Mouse (Mus musculus) neural tube, embryonic 12.5 days (tissue): ENCODE data around the gene Tha1. TPM values are rescaled to one million over a fixed set of nuclear protein-coding genes. Genes with fewer than 3 reads are reported as not detected.
A peak's percentile ranks its signal among the peaks of the same experiment; 100 is the strongest.

Source experiments
- ATAC-seq: fragments of 200-750 bp; cut with Nextera tagmentation; 2 replicates; pipeline ENCODE4 v1.8.0; 2017; ENCODE audit warnings: low read depth, mild to moderate bottlenecking, moderate TSS enrichment, moderate library complexity; ENCODE audit not compliant: low FRiP score
- H3K27ac ChIP-seq: fragments of 300-500 bp; sonication (generic); 2 replicates; pipeline ENCODE4 v1.5.1; 2016
- H3K27me3 ChIP-seq: fragments of 300-500 bp; sonication (generic); replicated peaks from 2 replicates; pipeline ENCODE4 v1.6.1; 2016; ENCODE audit warnings: mild to moderate bottlenecking
- H3K36me3 ChIP-seq: fragments of 300-500 bp; sonication (generic); 2 replicates; pipeline ENCODE4 v1.6.1; 2016; ENCODE audit warnings: mild to moderate bottlenecking
- H3K4me1 ChIP-seq: fragments of 300-500 bp; sonication (generic); 2 replicates; pipeline ENCODE4 v1.6.1; 2016
- H3K4me2 ChIP-seq: fragments of 300-500 bp; sonication (generic); replicated peaks from 2 replicates; pipeline ENCODE4 v1.6.1; 2016; ENCODE audit warnings: mild to moderate bottlenecking
- H3K4me3 ChIP-seq: fragments of 300-500 bp; sonication (generic); 2 replicates; pipeline ENCODE4 v1.5.1; 2016
- H3K9ac ChIP-seq: fragments of 300-500 bp; sonication (generic); 2 replicates; pipeline ENCODE4 v1.6.1; 2016; ENCODE audit warnings: mild to moderate bottlenecking
- H3K9me3 ChIP-seq: fragments of 300-500 bp; sonication (generic); 2 replicates; pipeline ENCODE4 v1.6.1; 2016; ENCODE audit warnings: mild to moderate bottlenecking
- WGBS: fragments of 180-500 bp; shearing (Covaris S2); methylation state at CpG from one replicate; pipeline ENCODE4 v1.1.7; 2016; 5-methylcytosine and 5-hydroxymethylcytosine counted together
- polyA plus RNA-seq: library from polyadenylated mRNA; unstranded; fragments of >200 nt; fragmentation: Nextera tagmentation; extraction: Ambion mirVana; gene quantifications from 2 replicates; pipeline ENCODE4 v1.2.1, GENCODE M21; 2016

The Tha1 gene
- polyA plus RNA-seq, 1 experiment from 2014 or later, result 3.2 TPM

- WGBS, result 59% methylated on average over 3 of the region's 3 CpGs
- Histone ChIP-seq H3K9ac (no peak overlapping the region), H3K4me1 (peaks cover 42% of the 10 kb centered on the region)
Measured at GRCm38 (mm10) chr11:117827386-117827785, 45.9 kb downstream of the Tha1 start.

GRCm38 (mm10) chr11:117826916-117827315, 46.4 kb downstream of the Tha1 start:
- Histone ChIP-seq H3K36me3 (peaks cover 6% of the 10 kb centered on the region; the same call in 1 of the 2 replicates), H3K9me3 (no peaks in the 10 kb centered on the region), H3K27ac (no peak overlapping the region), H3K4me1 (peaks cover 37% of the 10 kb centered on the region), H3K4me3 (no peak overlapping the region), H3K4me2 (peak overlapping the region; percentile 78; the same call in 1 of the 2 replicates), H3K9ac (no peak overlapping the region), H3K27me3 (no peaks in the 10 kb centered on the region)
- no peak for ATAC-seq
- 67% methylated on average over 8 of the region's 8 CpGs for WGBS

More at GRCm38 (mm10) chr11:117827386-117827785, 45.9 kb downstream of the Tha1 start:
- Histone ChIP-seq H3K4me2 (no peak overlapping the region), H3K4me3 (no peak overlapping the region), H3K36me3 (peaks cover 5% of the 10 kb centered on the region; the same call in 1 of the 2 replicates), H3K27ac (no peak overlapping the region), H3K9me3 (no peaks in the 10 kb centered on the region), H3K27me3 (no peaks in the 10 kb centered on the region)
- ATAC-seq, result no peak

GRCm38 (mm10) chr11:117826164-117826563, 47.1 kb downstream of the Tha1 start:
- WGBS, result 9% methylated on average over 5 of the region's 5 CpGs
- Histone ChIP-seq H3K4me1 (peaks cover 36% of the 10 kb centered on the region), H3K9me3 (no peaks in the 10 kb centered on the region), H3K27me3 (no peaks in the 10 kb centered on the region), H3K4me2 (peak overlapping the region; percentile 78), H3K36me3 (peaks cover 13% of the 10 kb centered on the region), H3K4me3 (peak overlapping the region; percentile 45), H3K9ac (peak overlapping the region; percentile 56), H3K27ac (no peak overlapping the region)
- no peak; the same call in 1 of the 2 replicates for ATAC-seq

GRCm38 (mm10) chr11:117825333-117826101, 47.8 kb downstream of the Tha1 start, which contains the start of the genes Afmid and Tk1:
TSS of gene Afmid (plus strand) at chr11:117825924.
TSS of gene Tk1 (minus strand) at chr11:117826092.
- under 1% methylated on average over 34 of the region's 34 CpGs for WGBS
- Histone ChIP-seq H3K9ac (peak within 1 kb of the TSS; percentile 56), H3K27ac (no peak within 1 kb of the TSS), H3K4me2 (peak within 1 kb of the TSS; percentile 78), H3K4me1 (peaks cover 36% of the 10 kb centered on the region), H3K9me3 (no peaks in the 10 kb centered on the region), H3K4me3 (peak within 1 kb of the TSS; percentile 45), H3K27me3 (no peaks in the 10 kb centered on the region), H3K36me3 (peaks cover 15% of the 10 kb centered on the region)
- ATAC-seq, result peak; percentile 65

- peak overlapping the region; percentile 14; the same call in 1 of the 2 replicates for H3K9ac ChIP-seq
- no peak overlapping the region for H3K27ac ChIP-seq
- 0 out of 2 replicates have a peak overlapping the region, but pooled peaks have one; percentile 45 for H3K4me3 ChIP-seq
- 25% methylated on average over 23 of the region's 23 CpGs for WGBS
- H3K27me3 ChIP-seq, result no peaks in the 10 kb centered on the region
- H3K4me1 ChIP-seq, result peaks cover 40% of the 10 kb centered on the region
- peak; percentile 82 for ATAC-seq
- H3K9me3 ChIP-seq, result no peaks in the 10 kb centered on the region
- H3K4me2 ChIP-seq, result peak overlapping the region; percentile 78
- H3K36me3 ChIP-seq, result peaks cover 19% of the 10 kb centered on the region
Measured at GRCm38 (mm10) chr11:117824060-117824969, 49.0 kb downstream of the Tha1 start.

- Histone ChIP-seq H3K9ac (no peak overlapping the region), H3K27me3 (no peaks in the 10 kb centered on the region), H3K4me3 (no peak overlapping the region), H3K4me2 (no peak overlapping the region), H3K27ac (no peak overlapping the region), H3K36me3 (peaks cover 19% of the 10 kb centered on the region), H3K4me1 (peaks cover 45% of the 10 kb centered on the region), H3K9me3 (no peaks in the 10 kb centered on the region)
- ATAC-seq, result no peak
- WGBS, result 93% methylated on average over 6 of the region's 6 CpGs
Measured at GRCm38 (mm10) chr11:117823411-117823810, 49.9 kb downstream of the Tha1 start.

- no peak overlapping the region for H3K27ac ChIP-seq
- no peak overlapping the region for H3K4me2 ChIP-seq
- H3K9ac ChIP-seq, result no peak overlapping the region
- H3K4me3 ChIP-seq, result no peak overlapping the region
- no peak for ATAC-seq
- 90% methylated on average over 7 of the region's 7 CpGs for WGBS
- H3K36me3 ChIP-seq, result peaks cover 19% of the 10 kb centered on the region
- H3K9me3 ChIP-seq, result no peaks in the 10 kb centered on the region
- peaks cover 40% of the 10 kb centered on the region for H3K4me1 ChIP-seq
- H3K27me3 ChIP-seq, result no peaks in the 10 kb centered on the region
Measured at GRCm38 (mm10) chr11:117822728-117823241, 50.5 kb downstream of the Tha1 start.

GRCm38 (mm10) chr11:117821868-117822267, 51.4 kb downstream of the Tha1 start:
- Histone ChIP-seq H3K4me2 (no peak overlapping the region), H3K9ac (no peak overlapping the region), H3K27me3 (no peaks in the 10 kb centered on the region), H3K4me3 (no peak overlapping the region), H3K27ac (no peak overlapping the region), H3K36me3 (peaks cover 25% of the 10 kb centered on the region), H3K4me1 (peaks cover 32% of the 10 kb centered on the region), H3K9me3 (no peaks in the 10 kb centered on the region)
- ATAC-seq, result no peak
- WGBS, result 92% methylated on average over 9 of the region's 9 CpGs

GRCm38 (mm10) chr11:117820173-117820572, 53.1 kb downstream of the Tha1 start:
- no peak for ATAC-seq
- no peak overlapping the region for H3K4me2 ChIP-seq
- H3K9ac ChIP-seq, result no peak overlapping the region
- H3K4me3 ChIP-seq, result no peak overlapping the region
- peaks cover 17% of the 10 kb centered on the region for H3K4me1 ChIP-seq
- H3K27ac ChIP-seq, result no peak overlapping the region
- no peaks in the 10 kb centered on the region for H3K27me3 ChIP-seq
- H3K9me3 ChIP-seq, result no peaks in the 10 kb centered on the region
- 96% methylated on average over 7 of the region's 7 CpGs for WGBS
- peaks cover 33% of the 10 kb centered on the region for H3K36me3 ChIP-seq

- WGBS, result 70% methylated on average over 8 of the region's 8 CpGs
Measured at GRCm38 (mm10) chr11:117819095-117819494, 54.2 kb downstream of the Tha1 start.

More at GRCm38 (mm10) chr11:117819095-117819494, 54.2 kb downstream of the Tha1 start:
- Histone ChIP-seq H3K4me3 (no peak overlapping the region), H3K27me3 (no peaks in the 10 kb centered on the region), H3K4me1 (peaks cover 12% of the 10 kb centered on the region), H3K27ac (no peak overlapping the region), H3K4me2 (no peak overlapping the region), H3K9me3 (no peaks in the 10 kb centered on the region), H3K36me3 (peaks cover 41% of the 10 kb centered on the region), H3K9ac (no peak overlapping the region)
- ATAC-seq, result no peak
